Mouse (Mus musculus): Measurements from ENCODE around the gene Rin3. TPM values are rescaled to one million over a fixed set of nuclear protein-coding genes. Genes with fewer than 3 reads are reported as not detected.

Gene Rin3
- total RNA-seq, 1 experiment from 2014 or later, result 12.4 TPM

DNA sequence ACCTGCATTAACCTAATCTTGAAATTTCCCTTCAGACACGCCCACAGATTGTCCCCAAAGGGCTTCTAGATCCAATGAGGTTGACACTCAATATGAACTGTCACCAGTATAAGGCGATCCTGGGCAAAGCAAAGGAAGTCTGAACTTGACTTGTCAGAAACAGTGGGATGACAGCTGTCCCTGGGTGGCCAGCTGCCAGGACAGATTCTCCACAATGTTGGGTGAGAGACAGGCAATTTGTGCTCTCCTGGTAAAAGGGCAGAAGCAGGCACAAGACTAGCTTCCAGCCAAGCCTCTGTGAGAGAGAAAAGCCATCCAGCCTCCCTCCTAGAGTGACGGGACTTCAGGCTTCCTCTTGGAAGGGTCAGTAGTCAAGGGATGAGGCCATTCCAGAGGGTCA lies 89.5 kb downstream of the Rin3 start:
- no peak for DNase-seq

GRCm38 (mm10) chr12:102382180-102382579 lies 99.3 kb downstream of the Rin3 start:
- no peak for DNase-seq

- DNase-seq, result no peak
Measured at GRCm38 (mm10) chr12:102383288-102383687, 100.4 kb downstream of the Rin3 start.

DNA sequence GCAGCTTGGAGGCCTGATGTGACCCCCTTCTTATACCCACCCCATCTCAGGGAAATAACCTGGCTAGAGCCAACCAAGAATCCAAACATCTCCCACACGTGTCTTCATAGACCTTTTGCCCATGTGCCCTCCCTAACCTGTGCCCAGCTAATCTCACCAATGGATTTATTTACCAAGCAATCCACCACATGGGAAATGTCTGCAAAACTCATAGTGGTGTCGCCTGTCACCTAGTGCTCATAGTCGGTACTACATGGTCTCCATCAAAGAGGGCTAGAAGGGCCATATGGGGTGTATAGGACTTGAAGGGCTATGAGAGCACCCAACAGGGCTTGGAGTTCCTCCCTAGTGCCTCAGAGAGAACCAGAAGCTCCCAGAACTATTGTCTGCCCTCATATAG lies 102.0 kb downstream of the Rin3 start:
- no peak for DNase-seq

DNA sequence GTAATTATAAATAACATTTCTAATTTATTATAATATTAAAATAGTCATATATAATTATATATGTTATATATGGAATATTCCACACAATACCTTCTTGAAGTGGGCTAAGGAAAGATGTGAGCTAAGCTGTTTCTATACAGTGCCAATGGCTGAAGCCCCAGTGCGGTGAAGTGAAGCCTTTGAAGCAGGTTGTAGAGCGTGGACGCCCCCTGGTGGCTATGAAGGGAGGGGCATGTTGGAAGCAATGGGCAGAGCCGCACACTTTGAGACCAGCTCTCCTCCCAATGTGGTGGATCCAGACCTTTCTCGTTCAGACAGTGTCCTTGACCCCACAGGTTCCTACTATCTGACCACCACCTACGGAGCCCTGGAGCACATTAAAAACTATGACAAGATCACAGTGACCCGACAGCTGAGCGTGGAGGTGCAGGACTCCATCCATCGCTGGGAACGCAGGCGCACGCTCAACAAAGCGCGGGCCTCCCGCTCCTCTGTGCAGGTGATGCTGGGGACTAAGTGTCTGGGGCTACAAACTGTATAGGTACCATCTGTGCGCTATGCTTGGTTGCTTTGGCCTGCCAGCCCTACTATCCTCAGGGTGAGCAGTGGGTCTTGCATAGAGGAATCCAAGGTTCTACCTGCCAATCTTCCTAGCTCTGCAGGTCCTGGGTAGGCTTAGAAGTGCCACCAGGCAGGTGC lies 104.5 kb downstream of the Rin3 start:
- peak; percentile 84 for DNase-seq

- DNase-seq, result no peak
Measured at GRCm38 (mm10) chr12:102390042-102390441, 107.2 kb downstream of the Rin3 start.

DNA sequence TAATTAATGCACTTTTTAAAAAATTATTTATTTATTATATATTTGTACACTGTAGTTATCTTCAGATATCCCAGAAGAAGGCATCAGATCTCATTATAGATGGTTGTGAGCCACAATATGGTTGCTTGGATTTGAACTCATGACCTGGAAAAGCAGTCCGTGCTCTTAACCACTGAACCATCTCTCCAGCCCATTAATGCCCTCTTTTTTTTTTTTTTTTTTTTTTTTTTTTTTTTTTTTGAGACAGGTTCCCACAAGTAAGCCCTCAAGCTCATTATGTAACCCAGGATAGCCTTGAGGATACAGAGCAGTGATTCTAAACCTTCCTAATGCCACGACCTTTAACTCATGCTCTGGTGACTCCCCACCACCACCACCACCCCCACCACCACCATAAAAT lies 108.3 kb downstream of the Rin3 start:
- DNase-seq, result no peak

GRCm38 (mm10) chr12:102391982-102392381 lies 109.1 kb downstream of the Rin3 start:
- peak; percentile 33 for DNase-seq

DNA sequence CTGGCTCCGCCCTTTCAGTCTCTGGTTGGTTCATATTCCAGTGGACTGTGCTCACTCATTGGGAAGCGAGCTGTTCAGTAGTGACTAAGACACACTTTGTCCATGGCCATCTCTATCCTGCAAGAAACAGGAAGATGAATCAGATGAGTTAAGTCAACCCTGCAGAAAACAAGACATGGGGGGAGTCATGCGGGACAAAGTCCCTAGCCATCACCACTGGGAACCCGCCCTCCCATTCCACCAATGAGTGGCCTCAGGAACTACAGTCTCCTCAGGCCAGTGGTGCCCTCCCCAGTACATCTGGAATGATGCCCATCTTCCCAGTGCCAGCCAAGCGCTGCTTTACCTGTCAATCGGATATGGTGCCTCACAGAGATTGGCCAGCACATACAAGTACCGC lies 111.6 kb downstream of the Rin3 start:
- DNase-seq, result no peak

DNA sequence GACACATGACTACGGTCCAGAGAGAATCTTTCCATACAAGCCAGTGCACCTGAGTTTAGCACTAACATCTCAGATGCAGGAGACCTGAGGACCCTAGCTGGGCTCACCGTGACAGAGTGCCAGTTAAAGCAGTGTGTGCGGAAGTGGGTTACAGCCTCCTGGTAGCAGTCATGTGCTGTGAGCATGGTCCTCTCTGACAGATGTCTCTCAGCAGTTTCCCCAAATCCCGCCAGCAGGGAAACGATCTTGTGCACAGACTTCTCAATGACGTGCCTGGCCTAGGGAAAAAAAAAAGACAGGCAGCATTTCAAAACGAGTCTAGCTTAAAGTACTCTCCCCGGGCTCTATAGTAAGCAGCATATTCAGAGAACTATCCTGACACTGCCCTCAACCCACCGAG lies 112.7 kb downstream of the Rin3 start:
- no peak for DNase-seq

- no peak for DNase-seq
Measured at GRCm38 (mm10) chr12:102395998-102396991, 113.4 kb downstream of the Rin3 start.

DNA sequence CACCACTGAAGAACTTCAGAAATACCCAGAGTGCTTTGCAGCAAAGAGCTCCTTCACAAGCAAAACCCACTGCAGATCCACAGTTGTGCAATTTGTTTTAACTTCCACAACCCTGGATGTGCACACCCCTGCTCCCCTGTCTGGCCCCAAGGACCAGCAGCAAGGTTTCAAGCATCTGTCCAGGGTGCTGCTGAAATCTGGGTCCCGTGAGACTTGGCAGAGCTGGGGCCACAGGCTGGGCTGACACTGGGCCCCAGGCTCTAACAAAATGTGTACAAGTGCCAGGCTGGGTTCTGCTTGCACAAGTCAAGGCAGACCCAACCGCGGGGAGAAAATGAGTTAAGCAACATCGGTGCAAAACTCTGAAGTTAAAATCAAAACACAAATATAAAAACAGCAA lies 115.7 kb downstream of the Rin3 start:
- DNase-seq, result no peak

GRCm38 (mm10) chr12:102413171-102413570 lies 130.3 kb downstream of the Rin3 start:
- no peak for DNase-seq

- no peak for DNase-seq
Measured at GRCm38 (mm10) chr12:102414686-102415085, 131.8 kb downstream of the Rin3 start.

- peak; percentile 34 for DNase-seq
Measured at GRCm38 (mm10) chr12:102416391-102416837, 133.6 kb downstream of the Rin3 start.

DNA sequence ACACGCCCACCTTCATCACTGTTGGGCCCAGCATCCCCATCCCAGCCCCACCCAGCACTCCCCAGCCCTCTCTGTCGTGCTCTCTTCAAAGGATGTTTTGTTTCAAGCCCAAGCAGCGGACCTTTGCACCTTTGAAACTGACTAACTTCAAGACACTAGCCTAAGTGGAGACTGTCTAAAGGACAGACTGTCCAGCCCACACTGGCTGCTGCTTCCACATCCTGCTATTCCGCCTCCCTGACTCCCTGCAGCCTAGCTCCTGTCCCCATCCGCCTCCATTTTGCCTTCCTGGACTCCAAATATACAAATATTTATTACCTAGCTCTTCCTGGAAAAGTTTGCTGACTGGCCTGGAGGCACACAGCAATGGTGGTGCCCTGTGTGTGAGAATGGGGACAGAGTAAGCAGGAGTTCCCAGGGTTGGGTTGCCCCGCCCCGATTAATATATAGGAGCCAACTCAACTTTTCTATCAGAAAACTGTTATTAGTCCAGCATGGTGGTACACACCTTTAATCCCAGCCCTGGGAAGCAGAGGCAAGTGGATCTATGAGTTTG lies 134.2 kb downstream of the Rin3 start:
- DNase-seq, result no peak

DNA sequence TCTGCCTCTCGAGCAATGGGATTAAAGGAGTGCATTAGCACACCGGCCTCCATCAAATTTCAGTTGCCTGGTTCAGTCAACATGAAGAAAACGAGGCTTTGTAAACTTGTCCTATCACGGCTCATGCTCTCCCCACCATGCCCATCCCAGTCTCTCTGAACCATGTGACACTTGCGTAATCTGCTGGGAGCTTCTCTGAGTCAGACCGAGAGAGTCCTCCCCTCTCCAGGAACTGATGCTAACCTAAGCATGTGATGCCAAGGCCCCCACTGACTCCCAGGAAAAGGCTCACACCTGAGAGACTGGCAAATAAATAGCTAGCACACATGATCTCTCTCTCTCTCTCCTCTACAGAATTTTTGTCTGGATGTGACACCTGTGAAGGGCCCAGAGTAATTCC lies 134.9 kb downstream of the Rin3 start:
- no peak for DNase-seq

- no peak for DNase-seq
Measured at GRCm38 (mm10) chr12:102419544-102419943, 136.7 kb downstream of the Rin3 start.

DNA sequence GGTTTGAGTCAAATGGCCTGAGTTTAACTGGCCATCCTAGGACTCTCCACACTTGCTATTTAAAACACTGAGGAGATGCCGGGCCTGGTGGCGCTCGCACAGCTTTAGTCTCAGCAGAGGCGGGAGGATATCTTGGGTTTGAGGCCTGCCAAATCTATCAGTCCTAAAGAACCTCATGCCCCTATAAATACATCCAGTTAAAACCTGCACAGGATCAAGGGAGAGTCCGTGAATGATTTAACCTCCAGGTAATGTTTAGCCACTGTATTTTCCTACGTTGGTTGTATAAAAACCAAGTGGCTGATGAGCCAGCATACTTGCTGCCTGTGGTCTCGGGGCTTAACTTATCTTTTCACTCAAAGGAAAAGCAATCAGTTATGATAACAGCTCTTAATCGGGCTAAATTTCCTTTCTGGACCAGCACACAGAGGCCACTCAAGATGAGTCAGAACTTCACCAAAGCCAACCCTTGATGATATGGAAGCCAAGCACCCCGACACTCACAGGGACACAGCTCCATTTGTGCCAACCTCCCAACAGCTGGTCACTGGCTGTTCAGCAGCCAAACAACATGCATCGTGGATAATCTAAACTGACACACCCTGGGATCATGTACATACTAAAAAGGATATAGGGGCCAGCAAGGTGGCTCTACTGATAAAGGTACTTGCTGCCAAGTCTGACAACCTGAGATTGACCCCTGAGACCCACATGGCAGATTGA lies 137.5 kb downstream of the Rin3 start:
- DNase-seq, result no peak

- peak; percentile 49 for DNase-seq
Measured at GRCm38 (mm10) chr12:102422065-102422464, 139.2 kb downstream of the Rin3 start.

GRCm38 (mm10) chr12:102422623-102423320 lies 139.9 kb downstream of the Rin3 start:
- no peak for DNase-seq

DNA sequence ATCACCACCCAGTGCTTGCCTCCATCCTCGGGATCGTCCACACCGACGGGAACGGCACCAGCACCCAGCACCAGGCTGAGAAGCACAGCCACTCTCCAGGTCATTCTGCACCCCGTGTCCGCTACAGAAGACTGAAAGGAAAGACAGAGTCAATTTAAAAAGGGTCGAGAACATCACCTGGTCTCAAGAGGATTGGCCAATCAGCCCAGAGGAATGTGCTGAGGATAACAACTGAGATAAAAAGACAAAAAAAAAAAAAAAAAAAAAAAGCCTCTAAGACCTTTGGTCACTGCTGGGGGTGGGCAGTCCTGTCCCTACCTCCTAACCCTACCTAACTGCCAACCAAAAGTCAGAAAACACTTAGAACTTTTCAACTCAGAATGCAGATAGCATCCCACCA lies 140.8 kb downstream of the Rin3 start:
- DNase-seq, result no peak

Data from adrenal gland, postnatal 25 days (tissue).